Mouse (Mus musculus): ENCODE data around the gene Cox6a2.
"Not testable (repeated sequence)": the region's sequence is repeated elsewhere in the genome, so short reads cannot be mapped to it uniquely, and the experiment has no call there.

Cox6a2 gene

DNA sequence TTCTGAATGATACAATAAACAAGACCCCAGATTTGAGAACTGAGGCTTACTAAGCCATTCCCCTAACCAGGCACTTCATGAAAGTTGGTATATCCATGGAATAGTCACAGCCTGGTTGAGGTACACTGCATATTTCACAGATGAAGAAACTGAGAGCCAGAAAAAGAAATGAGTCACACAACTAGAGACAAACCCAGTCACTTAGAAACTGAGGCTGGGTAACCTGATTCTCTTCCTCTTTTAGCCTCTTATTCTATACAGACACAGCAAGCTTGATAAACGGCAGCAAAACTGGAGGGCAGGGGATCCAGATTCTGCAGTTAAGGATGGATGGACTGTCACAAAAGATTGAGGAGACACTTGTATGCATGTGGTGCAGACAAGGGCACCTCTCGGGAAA lies 28.6 kb upstream of the Cox6a2 start:
- no peak for DNase-seq

DNA sequence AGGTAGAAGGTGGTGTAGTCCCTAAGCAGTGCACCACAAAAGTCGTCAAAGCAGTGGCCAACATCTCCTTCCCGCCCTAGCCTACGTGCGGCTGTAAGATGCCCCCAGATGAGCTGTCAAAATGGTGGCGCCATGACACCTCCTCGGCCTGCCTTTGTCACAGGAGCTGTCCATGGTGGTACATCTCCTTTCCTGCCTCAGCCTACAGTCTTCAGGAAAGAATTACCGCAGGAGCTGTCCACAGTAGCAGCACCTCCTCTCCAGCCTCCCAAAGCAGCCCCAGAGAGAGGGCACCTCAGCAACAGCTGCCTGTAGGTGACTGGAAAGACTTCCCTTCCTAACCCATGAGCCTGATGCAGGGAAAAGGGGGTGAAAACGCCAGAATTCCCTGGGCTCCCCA lies 25.6 kb upstream of the Cox6a2 start:
- DNase-seq = no peak

- no peak for DNase-seq
Observed at GRCm38 (mm10) chr7:128220936-128221335, 14.7 kb upstream of the Cox6a2 start.

- no peak for DNase-seq
Observed at GRCm38 (mm10) chr7:128219952-128220351, 13.8 kb upstream of the Cox6a2 start.

- DNase-seq = no peak
Observed at GRCm38 (mm10) chr7:128209826-128210225, 3.6 kb upstream of the Cox6a2 start.

DNA sequence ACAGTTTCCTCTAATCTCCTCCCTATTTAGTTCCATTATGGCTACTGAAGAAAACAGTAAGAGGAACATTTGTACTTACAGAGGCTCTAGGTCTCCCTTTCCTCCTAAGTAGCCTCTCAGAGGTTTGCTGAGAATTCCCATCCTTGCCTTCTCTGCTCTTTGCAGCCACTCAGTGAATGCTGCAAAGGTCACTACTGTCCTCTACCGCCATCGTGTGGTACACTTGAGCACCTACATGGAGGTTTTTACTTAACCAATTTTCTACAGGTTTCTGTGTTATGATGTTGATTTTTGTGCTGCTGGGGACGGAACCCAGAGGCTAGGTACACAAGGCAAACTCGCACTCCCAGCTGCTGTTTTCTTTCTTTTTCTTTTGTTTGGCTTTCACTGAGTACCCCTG lies 2.0 kb upstream of the Cox6a2 start:
- peak; percentile 62 to 77 for DNase-seq

DNA sequence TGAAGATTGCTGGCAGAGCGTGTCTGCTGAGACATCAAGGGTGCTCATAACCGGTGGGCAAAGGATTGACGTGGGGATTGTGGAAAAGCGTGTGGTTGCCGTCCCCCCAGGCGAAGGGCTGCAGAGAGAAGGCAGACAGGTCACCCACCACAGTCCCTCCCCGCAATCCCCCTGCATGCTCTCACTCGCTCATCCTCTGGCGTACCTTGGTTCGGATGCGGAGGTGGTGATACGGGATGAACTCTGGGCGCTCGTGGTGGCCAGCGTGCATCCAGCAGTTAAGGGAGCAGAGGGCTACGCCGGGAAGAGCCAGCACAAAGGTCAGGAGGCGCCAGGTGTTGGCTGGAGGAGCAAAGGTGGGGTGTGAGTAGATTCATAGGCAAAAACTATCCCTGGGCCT lies 492 bp downstream of the Cox6a2 start:
- DNase-seq = no peak

DNA sequence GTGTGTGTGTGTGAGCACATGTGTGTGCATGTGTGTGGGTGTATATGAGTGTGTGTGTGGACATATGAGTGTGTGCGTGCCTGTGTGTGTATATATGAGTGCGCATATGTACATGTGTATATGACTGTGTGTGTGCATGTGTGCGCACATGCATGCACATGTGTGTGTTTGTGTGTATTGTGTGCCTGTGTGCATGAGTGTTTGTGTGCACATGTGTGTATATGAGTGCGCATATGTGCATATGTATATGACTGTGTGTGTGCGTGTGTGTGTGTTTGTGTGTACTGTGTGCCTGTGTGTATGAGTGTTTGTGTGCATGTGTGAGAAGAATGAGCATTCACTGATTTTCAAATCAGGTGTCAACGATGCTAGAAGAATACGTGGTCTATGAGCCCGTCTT lies 2.0 kb downstream of the Cox6a2 start:
- no peak for DNase-seq

DNA sequence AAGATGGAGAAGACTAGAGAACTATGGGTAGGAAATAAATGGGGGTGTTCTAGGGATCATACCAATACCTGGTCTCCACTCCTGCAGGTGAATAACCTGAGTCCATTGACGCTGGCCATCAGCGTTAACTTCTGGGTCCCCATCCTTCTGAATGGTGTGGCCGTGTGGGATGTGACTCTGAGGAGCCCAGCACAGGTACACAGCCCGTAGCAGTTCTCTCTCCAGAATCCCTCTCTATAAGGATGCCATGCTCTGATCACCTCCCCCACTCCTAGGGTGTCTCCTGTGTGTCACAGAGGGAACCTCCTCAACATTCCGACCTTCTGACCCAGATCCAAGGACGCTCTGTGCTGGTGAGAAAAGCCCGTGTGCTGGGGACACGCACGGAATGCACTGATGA lies 3.1 kb downstream of the Cox6a2 start:
- DNase-seq = no peak

DNA sequence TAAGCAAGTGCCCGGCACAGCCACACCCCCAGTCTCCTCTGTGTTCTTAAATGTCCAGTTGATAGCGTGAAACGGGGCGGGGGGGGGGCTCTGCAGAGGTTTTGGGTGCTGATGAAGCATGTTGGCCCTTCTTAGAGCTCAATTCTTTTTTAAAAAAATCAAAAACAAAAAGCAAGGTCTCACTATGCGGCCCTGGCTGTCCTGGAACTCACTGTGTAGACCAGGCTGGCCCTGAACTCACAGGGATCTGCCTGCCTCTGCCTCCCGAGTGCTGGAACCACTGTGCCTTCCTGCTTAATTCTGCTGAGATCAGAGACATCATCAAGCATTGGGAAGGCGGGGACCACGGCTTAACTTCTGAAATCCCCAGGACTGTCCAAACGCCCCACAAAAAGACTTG lies 4.6 kb downstream of the Cox6a2 start:
- DNase-seq = no peak

GRCm38 (mm10) chr7:128181691-128182090 lies 24.5 kb downstream of the Cox6a2 start:
- DNase-seq = no peak

DNA sequence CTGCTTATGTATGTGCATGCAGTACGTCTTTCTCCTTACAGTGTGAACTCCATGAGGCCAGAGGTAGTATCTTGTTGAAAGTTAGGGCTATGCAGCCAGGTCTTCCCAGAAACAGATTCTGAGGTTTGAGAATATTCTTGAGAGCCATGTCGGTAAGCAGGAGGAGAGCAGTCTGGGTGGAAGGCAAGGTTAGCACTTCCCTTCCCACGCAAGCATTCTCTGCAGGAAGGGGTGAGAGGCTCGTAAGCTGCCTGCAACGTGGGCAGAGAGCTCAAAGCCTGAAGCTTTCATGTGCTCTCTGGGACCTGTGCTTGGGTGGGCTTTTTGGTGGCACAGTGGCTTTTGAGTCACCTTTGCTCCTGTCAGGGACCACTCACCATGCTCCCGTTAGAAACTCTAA lies 25.6 kb downstream of the Cox6a2 start:
- no peak for DNase-seq

- DNase-seq = no peak
Observed at GRCm38 (mm10) chr7:128180126-128180525, 26.1 kb downstream of the Cox6a2 start.

DNA sequence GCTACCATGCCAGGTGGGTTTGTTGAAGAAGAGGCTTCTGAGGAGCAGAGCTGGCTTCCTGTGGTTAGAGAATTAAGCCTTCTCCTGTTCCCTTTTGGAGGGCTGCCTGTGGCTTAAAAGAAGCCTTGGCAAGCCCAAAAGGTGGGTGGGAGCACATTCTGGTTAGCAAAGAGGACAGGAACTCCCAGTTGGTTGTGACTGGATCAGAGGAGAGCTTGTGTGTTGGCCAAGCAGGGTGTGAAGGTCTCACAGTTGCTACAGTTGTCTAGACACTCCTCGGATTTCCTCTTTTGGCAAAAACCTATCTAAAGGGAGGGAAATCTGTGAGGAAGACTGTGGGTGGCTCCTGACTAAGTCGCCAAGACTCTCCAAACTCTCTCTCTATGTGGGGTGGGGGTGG lies 27.8 kb downstream of the Cox6a2 start:
- no peak for DNase-seq

DNA sequence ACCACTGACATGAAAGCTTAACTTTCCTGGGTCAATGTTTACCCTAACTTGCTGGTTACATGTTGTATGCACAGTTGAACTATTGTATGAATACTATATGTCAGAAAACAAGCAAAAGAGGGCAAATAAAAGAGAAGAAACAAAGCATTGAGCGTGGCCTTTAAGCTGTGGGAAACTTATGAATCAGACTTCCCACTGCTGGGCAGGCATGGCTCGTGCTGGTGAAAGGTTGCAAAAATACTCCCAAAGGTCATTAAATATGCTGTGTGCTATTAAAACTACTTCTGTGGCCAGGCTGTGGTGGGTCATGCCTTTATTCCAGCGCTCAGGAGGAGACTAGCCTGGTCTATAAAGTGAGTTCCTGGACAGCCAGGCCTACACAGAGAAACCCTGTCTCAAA lies 36.2 kb downstream of the Cox6a2 start:
- DNase-seq = no peak

DNA sequence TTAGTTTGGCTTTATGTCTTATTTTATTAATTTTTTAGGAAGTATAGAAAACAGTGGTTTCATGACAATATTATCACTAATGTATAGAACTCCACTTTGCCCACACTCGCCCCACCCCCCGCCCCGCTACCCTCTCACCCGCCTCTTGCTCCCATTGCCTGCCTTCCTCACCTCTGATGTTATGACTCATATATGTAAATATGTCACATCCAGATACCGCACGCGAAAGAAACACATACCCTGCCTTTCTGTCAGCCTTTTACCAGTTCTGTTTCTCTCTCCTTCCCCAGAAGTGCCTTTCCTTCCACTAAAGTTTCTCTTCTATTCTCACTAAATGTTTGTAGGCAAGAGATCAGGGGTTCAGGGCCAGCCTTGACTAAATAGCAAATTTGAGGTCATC lies 39.8 kb downstream of the Cox6a2 start:
- DNase-seq = no peak

GRCm38 (mm10) chr7:128164001-128164400 lies 42.2 kb downstream of the Cox6a2 start:
- DNase-seq = no peak

DNA sequence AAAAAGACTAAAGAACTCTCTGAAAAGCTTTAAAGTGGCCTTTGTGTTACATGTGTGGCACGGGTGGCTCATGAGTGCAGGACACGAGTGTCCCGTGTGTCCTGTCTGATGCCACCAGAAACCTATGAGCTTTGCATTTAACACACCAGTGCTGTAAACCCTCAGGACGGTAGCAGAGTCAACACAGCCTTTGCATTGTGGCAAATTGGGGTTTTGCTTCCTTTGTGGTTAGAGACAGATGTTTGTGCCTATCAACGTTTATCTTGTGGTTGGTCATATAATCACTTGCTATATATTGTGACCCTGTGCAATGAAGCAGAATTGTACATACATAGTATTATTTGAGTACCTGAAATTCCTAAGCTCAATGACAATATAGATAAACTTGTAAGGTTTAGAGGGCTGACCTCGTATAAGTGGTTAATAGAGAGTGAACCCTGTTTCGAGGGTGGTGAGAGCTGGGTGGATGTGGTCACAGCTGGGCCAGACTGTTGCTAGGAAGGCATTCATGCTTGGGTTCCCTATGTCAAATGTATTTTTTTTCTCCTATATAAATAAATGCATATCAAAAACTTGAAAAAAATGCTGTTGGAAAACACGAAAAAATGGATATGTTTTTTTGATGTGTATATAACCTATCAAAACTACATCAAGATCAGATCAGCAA lies 47.4 kb downstream of the Cox6a2 start:
- DNase-seq = not testable (repeated sequence)

Data from cerebellum, postnatal 25 days (tissue).